Mouse (Mus musculus) lung, postnatal 25 days (tissue): ENCODE data around the gene Fras1.
A peak's percentile ranks its signal among the peaks of the same experiment; 100 is the strongest.

Experiments used
- DNase-seq: peaks from one replicate; pipeline ENCODE4 v3.0.0; 2022; ENCODE audit warnings: low spot score

Fras1 gene

GRCm38 (mm10) chr5:96792422-96792821 is 418.7 kb downstream of the Fras1 start:
- peak; percentile 63 for DNase-seq

- DNase-seq: peak; percentile 86
These were observed 419.4 kb downstream of the Fras1 start, which contains the start of gene Anxa3 for GRCm38 (mm10) chr5:96792936-96793718. Gene Anxa3, plus strand, starts transcription at chr5:96793339.

- peak; percentile 37 for DNase-seq
These were observed 420.3 kb downstream of the Fras1 start for GRCm38 (mm10) chr5:96793953-96794635.

- DNase-seq: peak; percentile 84
These were observed 422.0 kb downstream of the Fras1 start for GRCm38 (mm10) chr5:96795752-96796151.

GRCm38 (mm10) chr5:96797465-96797864 is 423.7 kb downstream of the Fras1 start:
- DNase-seq: no peak

GRCm38 (mm10) chr5:96799165-96799564 is 425.4 kb downstream of the Fras1 start:
- DNase-seq: no peak

- peak; percentile 43 for DNase-seq
These were observed 426.2 kb downstream of the Fras1 start for GRCm38 (mm10) chr5:96799969-96800368.

- DNase-seq: peak; percentile 48
These were observed 428.4 kb downstream of the Fras1 start for GRCm38 (mm10) chr5:96802185-96802584.

- DNase-seq: peak; percentile 38
These were observed 429.3 kb downstream of the Fras1 start for GRCm38 (mm10) chr5:96803091-96803490.

GRCm38 (mm10) chr5:96804304-96804703 is 430.5 kb downstream of the Fras1 start:
- peak; percentile 82 for DNase-seq

- no peak for DNase-seq
These were observed 431.1 kb downstream of the Fras1 start for GRCm38 (mm10) chr5:96804813-96805212.

GRCm38 (mm10) chr5:96810620-96811019 is 436.9 kb downstream of the Fras1 start:
- no peak for DNase-seq

- no peak for DNase-seq
These were observed 451.1 kb downstream of the Fras1 start for GRCm38 (mm10) chr5:96824769-96825327.

GRCm38 (mm10) chr5:96827176-96827575 is 453.4 kb downstream of the Fras1 start:
- no peak for DNase-seq
